Mouse (Mus musculus) megakaryocyte progenitor cell, adult 5-6 weeks (primary cell): ENCODE measurements around the gene G3bp1. TPM values are rescaled to one million over a fixed set of nuclear protein-coding genes. Genes with fewer than 3 reads are reported as not detected.
A peak's percentile ranks its signal among the peaks of the same experiment; 100 is the strongest.

Experiments used
- ATAC-seq: replicated peaks from 2 replicates; pipeline ENCODE4 v1.8.0; 2016; ENCODE audit warnings: mild to moderate bottlenecking, moderate TSS enrichment, inconsistent platforms; ENCODE audit not compliant: poor library complexity
- total RNA-seq, 2 experiments: library from RNA; stranded (forward) in 1 of 2; stranded (reverse) in 1 of 2; fragments of 157-497, 149-512 nt in 1 of 2; fragments of 200-1000 nt in 1 of 2; gene quantifications; 2 replicates each; pipeline versions ENCODE4 v1.2.3 to v1.2.4; 2015 to 2017

The G3bp1 gene
- total RNA-seq (2015): 79.3 and 85.5 TPM in 2 replicates
- total RNA-seq (2017): 123 and 135 TPM in 2 replicates

GRCm38 (mm10) chr11:55469048-55469843 lies at the start of gene G3bp1:
Gene G3bp1 (plus strand): TSS chr11:55469685.
- ATAC-seq: peak; percentile 81

DNA sequence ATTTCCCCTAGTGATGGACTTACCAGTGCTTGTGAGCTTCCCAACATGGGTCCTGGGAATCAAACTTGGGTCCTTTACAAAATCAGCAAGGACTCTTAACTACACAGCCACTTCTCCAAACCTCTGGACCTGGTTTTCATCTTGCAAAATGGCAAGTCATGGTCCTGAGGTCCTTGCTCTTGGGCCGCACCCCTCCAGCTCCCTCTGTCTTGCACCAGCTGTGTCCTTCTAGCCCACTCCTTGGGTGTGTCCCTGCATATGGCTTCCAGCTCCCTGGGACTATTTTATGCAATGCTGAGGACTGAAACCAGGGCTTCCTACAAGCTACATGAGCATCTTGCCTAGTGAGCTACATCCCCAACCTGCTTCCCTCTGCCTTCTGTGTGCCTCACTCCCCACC lies 46.5 kb upstream of the G3bp1 start, which contains the start of gene Sparc:
Gene Sparc, minus strand, starts transcription at position 206 of the 400 bp plus-strand sequence.
- no peak for ATAC-seq

GRCm38 (mm10) chr11:55423756-55424155 lies 45.7 kb upstream of the G3bp1 start:
- no peak; the same call in 1 of the 2 replicates for ATAC-seq

- no peak for ATAC-seq
Observed at GRCm38 (mm10) chr11:55424746-55425360, 44.6 kb upstream of the G3bp1 start.

DNA sequence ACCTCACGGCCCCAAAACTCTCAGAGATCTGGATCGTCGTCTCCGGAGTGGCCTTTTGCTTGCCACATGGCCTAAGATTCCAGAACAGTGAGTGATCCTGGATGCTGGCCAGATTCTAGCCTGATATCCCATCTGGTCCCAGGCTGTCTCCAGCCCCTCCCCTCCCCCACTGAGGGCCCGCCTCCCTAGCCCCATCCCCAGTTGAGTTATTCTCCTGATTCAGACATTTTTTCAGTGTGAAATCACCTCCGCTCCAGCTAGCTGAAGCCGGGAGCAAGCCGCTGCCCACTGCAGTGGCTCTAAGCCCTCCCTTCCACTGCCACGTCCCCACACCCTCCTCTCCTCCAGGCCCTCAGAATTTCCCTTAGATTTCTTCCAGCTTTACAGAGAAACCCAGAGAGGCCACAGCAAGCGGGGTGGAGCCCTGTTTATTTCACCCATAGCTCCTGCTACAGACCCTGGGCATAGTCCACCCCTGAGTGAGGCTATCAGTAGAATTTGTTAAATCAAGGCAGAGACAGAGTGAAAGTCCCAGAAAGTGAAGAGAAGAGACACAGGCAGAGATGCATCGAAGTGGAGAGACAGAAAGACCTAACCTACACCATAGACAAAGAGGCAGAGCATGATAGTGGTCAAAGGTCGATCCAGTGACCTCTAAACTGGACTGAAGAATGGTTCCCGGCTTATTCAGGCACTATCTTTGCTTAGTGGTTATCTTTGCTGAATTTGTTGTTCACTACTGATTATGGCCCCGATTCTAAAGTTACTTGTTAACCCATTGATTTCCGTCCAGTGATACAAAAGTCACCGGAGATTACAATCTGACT lies 41.1 kb upstream of the G3bp1 start:
- ATAC-seq: no peak

- no peak for ATAC-seq
Observed at GRCm38 (mm10) chr11:55429973-55430372, 39.5 kb upstream of the G3bp1 start.

DNA sequence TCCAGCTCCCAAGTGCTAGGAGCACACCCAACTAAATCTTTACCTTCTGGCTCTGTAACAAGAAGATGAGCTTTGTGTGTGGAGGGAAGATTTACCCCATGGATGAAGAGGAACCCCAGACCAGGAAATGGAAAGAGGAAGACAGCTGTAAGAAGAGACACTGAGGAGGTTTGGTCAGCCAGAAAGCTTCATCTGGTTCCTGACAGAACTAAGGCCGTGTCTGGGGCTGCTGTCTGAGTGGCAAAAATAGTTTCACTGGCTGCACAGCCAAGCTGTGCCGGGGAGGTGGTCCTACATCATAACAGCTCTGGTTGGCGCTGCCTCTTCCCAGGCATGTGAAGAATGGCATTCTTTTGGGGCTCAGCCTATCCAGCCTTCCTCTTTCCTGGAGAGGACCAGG lies 36.5 kb upstream of the G3bp1 start:
- ATAC-seq: peak; percentile 78

DNA sequence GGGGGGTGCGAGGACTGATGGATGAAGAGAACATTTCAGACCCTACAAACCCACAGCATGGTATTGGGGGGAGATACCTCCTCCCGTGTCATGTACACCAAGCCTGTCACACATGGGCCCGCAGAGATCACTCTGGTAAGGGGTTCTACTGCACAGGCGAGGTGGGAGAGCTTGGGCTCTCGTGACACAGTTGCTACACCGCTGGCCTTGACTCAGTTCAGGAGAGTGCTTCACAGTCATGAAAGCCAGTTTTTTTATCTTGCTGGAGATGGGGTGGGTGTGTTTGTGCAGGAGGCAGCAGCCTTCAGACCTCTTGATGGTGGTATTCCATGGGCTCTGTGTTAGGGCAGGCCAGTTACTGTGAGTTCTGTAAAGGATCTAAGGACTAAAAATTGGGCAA lies 33.4 kb upstream of the G3bp1 start:
- ATAC-seq: no peak

GRCm38 (mm10) chr11:55438031-55438430 lies 31.5 kb upstream of the G3bp1 start:
- no peak for ATAC-seq

DNA sequence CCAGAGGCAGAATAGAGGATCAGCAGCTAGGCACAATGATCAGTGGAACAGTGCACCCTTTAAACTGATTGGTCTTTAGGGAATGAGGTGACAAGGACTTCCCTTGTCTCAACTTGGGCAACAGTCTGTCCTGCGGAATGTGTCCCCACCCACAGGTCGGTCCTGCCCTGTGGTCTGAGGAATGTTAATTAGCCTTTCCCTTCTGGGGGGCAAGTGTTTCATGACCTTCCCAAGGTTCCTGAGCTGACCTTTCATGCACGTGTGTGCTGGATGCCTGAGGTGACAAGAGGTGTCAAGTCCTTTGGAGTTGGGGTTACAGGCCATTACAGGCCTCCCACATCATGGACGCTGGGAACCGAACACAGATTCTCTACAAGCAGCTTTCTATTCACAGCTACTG lies 29.8 kb upstream of the G3bp1 start:
- no peak for ATAC-seq

DNA sequence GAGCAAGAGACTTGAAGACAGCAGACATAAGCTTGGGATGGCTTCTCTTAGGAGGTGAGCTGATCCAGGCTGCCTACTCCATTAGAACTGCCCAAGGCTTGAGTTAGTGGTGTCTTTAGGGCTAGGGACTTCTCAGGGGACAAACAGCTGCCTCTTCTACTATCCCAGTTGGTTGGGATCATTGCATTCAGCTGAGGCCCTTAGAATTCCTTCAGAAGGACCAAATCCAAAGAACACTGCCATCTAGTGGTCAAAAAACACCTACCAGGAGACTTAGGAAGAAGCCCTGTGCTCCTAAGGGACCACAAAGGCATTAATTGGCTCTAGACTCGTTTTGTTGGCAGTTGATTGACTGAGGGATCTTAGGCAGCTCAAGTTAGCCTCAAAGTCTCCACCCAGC lies 24.7 kb upstream of the G3bp1 start:
- ATAC-seq: peak; percentile 42; the same call in 1 of the 2 replicates

- peak; percentile 96 for ATAC-seq
Observed at GRCm38 (mm10) chr11:55446579-55446978, 22.9 kb upstream of the G3bp1 start.

DNA sequence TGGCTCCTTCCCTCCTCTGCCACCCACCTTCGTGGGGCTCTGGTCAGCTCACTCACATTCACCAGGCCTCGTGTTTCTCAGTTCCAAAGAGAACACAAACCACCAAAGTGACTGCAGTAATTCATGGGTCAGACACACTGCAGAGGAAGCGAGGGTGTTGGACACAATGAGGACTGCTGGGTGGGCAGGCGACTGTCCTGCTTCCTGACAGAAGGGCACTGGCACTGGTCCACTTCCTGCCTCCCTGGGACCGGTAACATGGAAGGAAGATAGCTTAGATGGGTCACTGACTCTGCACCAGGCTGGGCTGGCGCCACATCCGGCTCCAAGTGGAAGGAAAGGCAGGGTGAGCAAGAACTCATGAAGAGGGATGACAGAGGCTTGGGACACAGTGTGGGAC lies 20.0 kb upstream of the G3bp1 start:
- no peak for ATAC-seq

DNA sequence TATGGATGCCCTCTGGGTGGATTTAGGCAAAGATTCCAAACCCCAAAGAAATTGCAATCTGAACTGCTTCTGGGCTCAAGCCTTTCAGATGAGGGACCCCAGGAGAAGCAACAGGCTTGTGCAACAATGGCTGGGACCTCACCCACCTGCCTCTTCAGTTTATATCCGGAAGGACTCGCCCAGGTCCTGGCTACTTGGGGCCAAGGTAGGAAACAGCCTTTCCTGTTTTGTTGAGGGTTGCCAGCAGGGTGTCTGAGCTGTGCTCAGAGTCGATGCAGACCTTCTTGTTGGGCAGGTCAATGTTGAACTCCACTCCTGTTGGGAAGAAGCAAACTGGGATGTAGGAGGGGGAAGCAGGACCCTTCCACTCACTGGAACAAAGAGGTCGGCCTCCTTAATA lies 19.2 kb upstream of the G3bp1 start:
- ATAC-seq: no peak

DNA sequence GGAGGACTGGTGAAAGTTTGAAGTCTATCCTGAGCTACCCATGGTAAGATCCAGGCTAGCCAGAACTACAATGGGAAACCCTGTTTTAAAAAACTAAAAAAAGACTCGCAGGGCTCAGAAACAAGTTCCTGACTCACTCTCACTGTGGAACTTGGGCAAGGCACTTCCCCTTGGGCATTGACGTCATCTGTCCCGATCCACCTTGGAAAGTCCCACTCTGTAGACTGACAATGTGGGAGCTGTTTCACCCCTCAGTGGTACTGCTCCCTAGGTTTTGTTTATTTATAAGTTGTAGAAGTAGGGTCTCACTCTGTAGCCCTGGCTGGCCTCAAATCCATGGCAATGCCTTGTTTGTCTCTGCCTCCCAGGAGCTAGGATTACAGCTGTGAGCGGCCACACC lies 15.8 kb upstream of the G3bp1 start:
- ATAC-seq: peak; percentile 54; the same call in 1 of the 2 replicates

DNA sequence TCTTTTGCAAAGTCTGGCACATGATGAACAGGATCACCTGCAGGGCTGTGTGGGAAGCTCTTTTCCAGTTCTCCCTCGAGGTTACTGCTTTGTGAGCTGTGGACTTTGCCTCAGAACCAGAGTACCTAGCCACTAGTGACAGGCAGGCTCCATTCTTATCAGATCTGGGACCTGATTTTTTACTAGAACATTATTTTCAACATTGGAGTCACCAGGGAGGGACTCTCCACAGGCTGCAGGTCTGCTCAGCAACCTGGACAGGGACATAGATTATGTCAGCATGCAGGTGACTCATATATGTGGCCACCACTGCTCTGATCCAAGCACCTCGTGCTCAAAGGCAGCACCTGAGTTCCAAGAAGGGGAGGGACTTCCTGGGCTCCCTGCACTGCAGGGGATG lies 14.3 kb upstream of the G3bp1 start:
- ATAC-seq: no peak

GRCm38 (mm10) chr11:55458501-55458900 lies 11.0 kb upstream of the G3bp1 start:
- ATAC-seq: no peak

GRCm38 (mm10) chr11:55459850-55460558 lies 9.5 kb upstream of the G3bp1 start:
- no peak for ATAC-seq

GRCm38 (mm10) chr11:55460559-55461018 lies 8.9 kb upstream of the G3bp1 start:
- ATAC-seq: peak; percentile 49

DNA sequence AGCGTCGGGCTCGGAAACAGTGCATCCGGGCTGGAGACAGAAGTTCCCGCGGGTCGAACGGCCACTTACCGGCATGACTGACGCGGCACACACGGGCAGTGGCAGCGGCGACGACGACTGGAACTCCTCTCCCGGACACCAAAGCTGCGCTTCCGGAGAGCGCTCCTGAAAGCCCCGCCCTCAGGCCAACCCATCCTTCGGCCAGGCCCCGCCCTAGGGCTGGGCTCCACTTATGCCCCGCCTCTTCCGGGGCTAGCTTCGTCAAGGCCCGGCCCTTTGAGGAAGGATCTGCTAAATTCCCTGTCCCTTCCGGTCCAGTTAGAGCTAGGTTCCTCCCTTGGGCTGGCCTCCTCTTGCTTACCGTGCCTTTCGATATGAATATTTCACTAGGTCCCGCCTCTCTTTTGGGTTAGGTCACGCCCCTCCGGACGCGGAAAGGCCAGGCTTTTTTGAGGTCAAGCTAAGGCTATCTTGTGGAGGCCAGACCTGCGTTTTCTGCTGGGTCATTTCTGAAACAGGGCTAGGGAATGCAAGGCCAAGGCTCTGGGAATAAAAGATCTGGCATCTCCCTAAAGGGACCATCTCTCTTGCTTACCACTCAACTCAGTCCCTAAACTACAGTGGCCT lies 8.4 kb upstream of the G3bp1 start, which contains the start of gene Atox1:
Gene Atox1, minus strand, starts transcription at position 221 of the 627 bp plus-strand sequence.
- peak; percentile 96 for ATAC-seq
